ENCODE assay signal across 9 mouse cellular contexts in genomic region chr8:105856168-105856835, GRCm38 (mm10). TPM values are rescaled to one million over a fixed set of nuclear protein-coding genes. Genes with fewer than 3 reads are reported as not detected.
A peak's percentile ranks its signal among the peaks of the same experiment; 100 is the strongest.
DNase-seq lines count a peak whose midpoint lies in the region; ATAC-seq and TF ChIP-seq lines count a peak whose summit lies in the region.
"Had no signal": no experiment of that assay in that cellular context is flagged by ENCODE, and none has a peak within 500 bp of the region (broad histone marks: within the 10 kb centered on the region; RNA-seq: fewer than 3 reads in every experiment).

No protein-coding gene starts in this region.

- H3K27ac ChIP-seq in embryonic facial prominence, embryonic 12.5 days: peak overlapping the region; percentile 89; the same call in 1 of the 2 replicates

- TF ChIP-seq CTCF in lung, adult 2 months (IDR thresholded peaks at IDR 0.05; ENCODE audit: insufficient read depth, low read length): no peak

- peak overlapping the region; percentile 86 for H3ac ChIP-seq in myocyte (ENCODE audit: control insufficient read depth, insufficient read length)

- no peaks in the 10 kb centered on the region for H3K27me3 ChIP-seq in embryonic facial prominence, embryonic 12.5 days
- no peaks in the 10 kb centered on the region for H3K27me3 ChIP-seq in myocyte (ENCODE audit: control insufficient read depth, insufficient read depth, insufficient read length)

- H3K4me2 ChIP-seq in embryonic facial prominence, embryonic 12.5 days (replicated peaks): peak overlapping the region; percentile 96
- peak overlapping the region; percentile 95 for H3K4me2 ChIP-seq in myocyte (ENCODE audit: low read depth)

- no peaks in the 10 kb centered on the region for H3K9me3 ChIP-seq in embryonic facial prominence, embryonic 12.5 days

- H3K4me3 ChIP-seq in lung, adult 2 months (replicated peaks; ENCODE audit: extremely low read depth, low read depth, low read length): peak overlapping the region; percentile 92
- H3K4me3 ChIP-seq in embryonic facial prominence, embryonic 12.5 days: peak overlapping the region; percentile 80
- peak overlapping the region; percentile 76 for H3K4me3 ChIP-seq in myocyte

- no peak for ATAC-seq in embryonic facial prominence, embryonic 12.5 days (ENCODE audit: insufficient number of reproducible peaks, insufficient read depth, low FRiP score, low TSS enrichment)

- WGBS in lung, adult 2 months: 11% methylated on average over 15 of the region's 15 CpGs
- 29% methylated on average over 15 of the region's 15 CpGs for WGBS in embryonic facial prominence, embryonic 12.5 days

- H3K9ac ChIP-seq in embryonic facial prominence, embryonic 12.5 days: peak overlapping the region; percentile 76

- no peak for DNase-seq in lung, adult 2 months
- DNase-seq in lung, postnatal 10 days: no peak
- peak; percentile 41 for DNase-seq in induced T-regulatory cell, adult 2 months (ENCODE audit: low read depth)
- DNase-seq in frontal cortex, adult 2 months (ENCODE audit: extremely low spot score in 1 of 2, low spot score in 1 of 2): no peak
- no peak for DNase-seq in spleen, postnatal 14 days (ENCODE audit: low spot score in 2 of 2)
- DNase-seq in kidney, postnatal 36 days: no peak
- DNase-seq: lung, postnatal 36 days had no signal

- H3K79me2 ChIP-seq in myocyte (ENCODE audit: control insufficient read depth, insufficient read depth): peaks cover 50% of the 10 kb centered on the region

- H3K4me1 ChIP-seq in lung, adult 2 months (ENCODE audit: control insufficient read depth, insufficient read depth, low read length): peaks cover 17% of the 10 kb centered on the region
- H3K4me1 ChIP-seq in embryonic facial prominence, embryonic 12.5 days: peaks cover 40% of the 10 kb centered on the region

- no peak for TF ChIP-seq POLR2A in lung, adult 2 months (IDR thresholded peaks at IDR 0.05; ENCODE audit: borderline replicate concordance, extremely low read depth, low read depth, low read length)
- TF ChIP-seq POLR2A in myocyte (IDR thresholded peaks at IDR 0.05; ENCODE audit: insufficient read length, low read depth): no peak

- H3K36me3 ChIP-seq in embryonic facial prominence, embryonic 12.5 days: peaks cover 9% of the 10 kb centered on the region; the same call in 1 of the 2 replicates
- no peaks in the 10 kb centered on the region for H3K36me3 ChIP-seq in myocyte (ENCODE audit: control insufficient read depth, insufficient read depth)

TF ChIP-seq in myocyte, 11 proteins besides CTCF, POLR2A, EP300 and RAD21:
- no peak for TF ChIP-seq MYOG (IDR thresholded peaks at IDR 0.05; ENCODE audit: control insufficient read depth in 1 of 3, insufficient read depth in 1 of 3, insufficient read length in 2 of 3, low read depth in 2 of 3)
- TF ChIP-seq REST (IDR thresholded peaks at IDR 0.05; ENCODE audit: insufficient read depth, insufficient read length): no peak
- TF ChIP-seq USF1 (IDR thresholded peaks at IDR 0.05; ENCODE audit: low read depth): no peak
- no peak for TF ChIP-seq POLR2AphosphoS2 (IDR thresholded peaks at IDR 0.05; ENCODE audit: insufficient read length, low read depth)
- TF ChIP-seq MYOD1 (IDR thresholded peaks at IDR 0.05; ENCODE audit: control insufficient read depth in 1 of 3, insufficient read length in 2 of 3, low read depth in 2 of 3): no peak
- TF ChIP-seq TCF12 (IDR thresholded peaks at IDR 0.05; ENCODE audit: insufficient read depth, poor library complexity, severe bottlenecking): no peak
- no peak for TF ChIP-seq E2F4 (IDR thresholded peaks at IDR 0.05; ENCODE audit: insufficient read depth)
- no peak for TF ChIP-seq SRF (IDR thresholded peaks at IDR 0.05; ENCODE audit: control insufficient read depth, insufficient read length, low read depth)
TF ChIP-seq in myocyte: peak in this region for 0.

RNA-seq across cellular contexts. Expression of gene Thap11, which starts 1.4 kb away (rescaled TPM):
- 54.9 and 60.8 TPM in 2 replicates for polyA plus RNA-seq in lung, adult 2 months (2012; rRNA removed)
- 84.6 and 86.8 TPM in 2 replicates for polyA plus RNA-seq in embryonic facial prominence, embryonic 12.5 days (2016; fragmentation: Nextera tagmentation; extraction: Ambion mirVana)
- 49.0 TPM for polyA plus RNA-seq in myocyte (2012; fragmentation: generic; extraction: Trizol)
- 47.0 and 47.1 TPM in 2 replicates for polyA plus RNA-seq in frontal cortex, adult 2 months (2012; rRNA removed)

RNA-seq across cellular contexts. Expression of gene Cenpt, which starts 3.2 kb away (rescaled TPM):
- 12.0 and 17.4 TPM in 2 replicates for polyA plus RNA-seq in lung, adult 2 months (2012; rRNA removed)
- polyA plus RNA-seq in embryonic facial prominence, embryonic 12.5 days (2016; fragmentation: Nextera tagmentation; extraction: Ambion mirVana): 59.8 and 60.6 TPM in 2 replicates
- 20.4 TPM for polyA plus RNA-seq in myocyte (2012; fragmentation: generic; extraction: Trizol)
- 31.5 and 32.3 TPM in 2 replicates for polyA plus RNA-seq in frontal cortex, adult 2 months (2012; rRNA removed)

RNA-seq across cellular contexts. Expression of gene Nutf2, which starts 4.1 kb away (rescaled TPM):
- 17.9 and 27.0 TPM in 2 replicates for polyA plus RNA-seq in lung, adult 2 months (2012; rRNA removed)
- polyA plus RNA-seq in embryonic facial prominence, embryonic 12.5 days (2016; fragmentation: Nextera tagmentation; extraction: Ambion mirVana): 228 and 268 TPM in 2 replicates
- 141 TPM for polyA plus RNA-seq in myocyte (2012; fragmentation: generic; extraction: Trizol)
- polyA plus RNA-seq in frontal cortex, adult 2 months (2012; rRNA removed): 79.7 and 94.9 TPM in 2 replicates

RNA-seq across cellular contexts. Expression of gene Edc4, which starts 24.4 kb away (rescaled TPM):
- 78.8 and 90.9 TPM in 2 replicates for polyA plus RNA-seq in lung, adult 2 months (2012; rRNA removed)
- 70.5 and 72.6 TPM in 2 replicates for polyA plus RNA-seq in embryonic facial prominence, embryonic 12.5 days (2016; fragmentation: Nextera tagmentation; extraction: Ambion mirVana)
- polyA plus RNA-seq in myocyte (2012; fragmentation: generic; extraction: Trizol): 33.2 TPM
- 71.6 and 78.3 TPM in 2 replicates for polyA plus RNA-seq in frontal cortex, adult 2 months (2012; rRNA removed)

RNA-seq across cellular contexts. Expression of gene Tsnaxip1, which starts 28.8 kb away (rescaled TPM):
- polyA plus RNA-seq in lung, adult 2 months (2012; rRNA removed): 1.0 and 2.2 TPM in 2 replicates
- 0.43 TPM in 1 of 2 replicates, not detected in the other for polyA plus RNA-seq in embryonic facial prominence, embryonic 12.5 days (2016; fragmentation: Nextera tagmentation; extraction: Ambion mirVana)
- polyA plus RNA-seq in myocyte (2012; fragmentation: generic; extraction: Trizol): 0.10 TPM
- 0.17 TPM in 1 of 2 replicates, not detected in the other for polyA plus RNA-seq in frontal cortex, adult 2 months (2012; rRNA removed)
